Mouse (Mus musculus): ENCODE data around the gene Taf1b. TPM values are rescaled to one million over a fixed set of nuclear protein-coding genes. Genes with fewer than 3 reads are reported as not detected.

Taf1b gene
- total and polyA plus RNA-seq, 3 experiments = 26.4 to 28.1 TPM; not detected in 1

GRCm38 (mm10) chr12:24580452-24580851 lies 82.3 kb downstream of the Taf1b start:
- Histone ChIP-seq H3K9ac (ENCODE audit: control insufficient read depth, low read depth, low read length, poor library complexity, severe bottlenecking) (no peak overlapping the region), H3K36me3 (ENCODE audit: control insufficient read depth in 1 of 2, insufficient read depth in 2 of 2, low read length in 2 of 2) (no peaks in the 10 kb centered on the region)

GRCm38 (mm10) chr12:24580996-24581683 lies 83.0 kb downstream of the Taf1b start:
- H3K4me3 ChIP-seq (ENCODE audit: control insufficient read depth in 1 of 2, insufficient read depth in 1 of 2, low read depth in 2 of 2, low read length in 2 of 2) = no peak overlapping the region
- no peaks in the 10 kb centered on the region for H3K27me3 ChIP-seq (ENCODE audit: control insufficient read depth in 1 of 2, insufficient read depth in 2 of 2, low read length in 2 of 2)
- DNase-seq (ENCODE audit: low read depth, low spot score) = no peak
- no peak overlapping the region for H3K9ac ChIP-seq (ENCODE audit: control insufficient read depth, low read depth, low read length, poor library complexity, severe bottlenecking)
- no peaks in the 10 kb centered on the region for H3K79me2 ChIP-seq (ENCODE audit: control insufficient read depth, insufficient read depth, low read length, poor library complexity)
- no peaks in the 10 kb centered on the region for H3K36me3 ChIP-seq (ENCODE audit: control insufficient read depth in 1 of 2, insufficient read depth in 2 of 2, low read length in 2 of 2)
- no peaks in the 10 kb centered on the region for H3K9me3 ChIP-seq (replicated peaks; ENCODE audit: insufficient read depth, low read length)
- TF ChIP-seq TCF12 (IDR thresholded peaks at IDR 0.05; ENCODE audit: low read depth, low read length) = no peak
- no peak for TF ChIP-seq ZC3H11A (IDR thresholded peaks at IDR 0.05; ENCODE audit: low read depth, low read length)
- no peak for TF ChIP-seq MXI1 (IDR thresholded peaks at IDR 0.05; ENCODE audit: low read depth, low read length)
- no peak for TF ChIP-seq USF2 (IDR thresholded peaks at IDR 0.05; ENCODE audit: borderline replicate concordance in 1 of 2, insufficient read depth in 1 of 2, low read depth in 1 of 2, low read length in 2 of 2)
- TF ChIP-seq USF1 (IDR thresholded peaks at IDR 0.05; ENCODE audit: low read depth, low read length) = no peak
- TF ChIP-seq ZNF384 (IDR thresholded peaks at IDR 0.05; ENCODE audit: low read depth, low read length) = no peak
- TF ChIP-seq GATA1 (IDR thresholded peaks at IDR 0.05; ENCODE audit: low read depth, low read length) = no peak
- TF ChIP-seq RCOR1 (IDR thresholded peaks at IDR 0.05; ENCODE audit: low read depth, low read length) = no peak
- TF ChIP-seq GABPA (IDR thresholded peaks at IDR 0.05; ENCODE audit: low read depth, low read length) = no peak
- TF ChIP-seq NRF1 (IDR thresholded peaks at IDR 0.05; ENCODE audit: insufficient read depth, low read depth, low read length, poor library complexity, severe bottlenecking) = no peak
- TF ChIP-seq MAFK (IDR thresholded peaks at IDR 0.05; ENCODE audit: borderline replicate concordance, low read depth, low read length) = no peak
- no peak for TF ChIP-seq KAT2A (conservative IDR thresholded peaks at IDR 0.05; ENCODE audit: low read depth, low read length)
- no peak for TF ChIP-seq SMC3 (IDR thresholded peaks at IDR 0.05; ENCODE audit: low read depth, low read length)
- no peak for TF ChIP-seq POLR2AphosphoS2 (IDR thresholded peaks at IDR 0.05; ENCODE audit: low read length)
- no peak overlapping the region for H3K27ac ChIP-seq (ENCODE audit: control insufficient read depth, low read depth, low read length)
- H3K4me1 ChIP-seq (ENCODE audit: control insufficient read depth in 1 of 2, insufficient read depth in 2 of 2, low read length in 2 of 2) = no peaks in the 10 kb centered on the region

More at GRCm38 (mm10) chr12:24580452-24580851, 82.3 kb downstream of the Taf1b start:
- no peak overlapping the region for H3K4me3 ChIP-seq (ENCODE audit: control insufficient read depth in 1 of 2, insufficient read depth in 1 of 2, low read depth in 2 of 2, low read length in 2 of 2)
- no peak overlapping the region for H3K27ac ChIP-seq (ENCODE audit: control insufficient read depth, low read depth, low read length)
- TF ChIP-seq CTCF (IDR thresholded peaks at IDR 0.05 in 2 of 3, conservative IDR thresholded peaks at IDR 0.05 in 1 of 3; ENCODE audit: control insufficient read depth in 1 of 3, insufficient read depth in 1 of 3, low read depth in 2 of 3, low read length in 3 of 3, poor library complexity in 1 of 3, severe bottlenecking in 1 of 3) = no peak
- TF ChIP-seq E2F4 (IDR thresholded peaks at IDR 0.05; ENCODE audit: borderline replicate concordance, low read depth, low read length) = no peak
- no peak for TF ChIP-seq USF2 (IDR thresholded peaks at IDR 0.05; ENCODE audit: borderline replicate concordance in 1 of 2, insufficient read depth in 1 of 2, low read depth in 1 of 2, low read length in 2 of 2)
- no peak for TF ChIP-seq NRF1 (IDR thresholded peaks at IDR 0.05; ENCODE audit: insufficient read depth, low read depth, low read length, poor library complexity, severe bottlenecking)
- no peak for TF ChIP-seq SMC3 (IDR thresholded peaks at IDR 0.05; ENCODE audit: low read depth, low read length)
- TF ChIP-seq UBTF (IDR thresholded peaks at IDR 0.05; ENCODE audit: borderline replicate concordance, insufficient read depth, low read depth, low read length) = no peak
- no peak for TF ChIP-seq CHD2 (IDR thresholded peaks at IDR 0.05; ENCODE audit: low read length)
- TF ChIP-seq MAFK (IDR thresholded peaks at IDR 0.05; ENCODE audit: borderline replicate concordance, low read depth, low read length) = no peak
- no peak for TF ChIP-seq ETS1 (IDR thresholded peaks at IDR 0.05; ENCODE audit: low read depth, low read length)
- no peak for TF ChIP-seq ZC3H11A (IDR thresholded peaks at IDR 0.05; ENCODE audit: low read depth, low read length)
- no peak for TF ChIP-seq MYC (IDR thresholded peaks at IDR 0.05; ENCODE audit: low read depth, low read length)
- no peak for TF ChIP-seq POLR2AphosphoS5 (IDR thresholded peaks at IDR 0.05; ENCODE audit: borderline replicate concordance, low read depth, low read length)
- TF ChIP-seq TBP (IDR thresholded peaks at IDR 0.05; ENCODE audit: low read depth, low read length) = no peak
- TF ChIP-seq HCFC1 (IDR thresholded peaks at IDR 0.05; ENCODE audit: low read depth, low read length) = no peak
- no peak for TF ChIP-seq NELFE (IDR thresholded peaks at IDR 0.05; ENCODE audit: low read depth, low read length)
- TF ChIP-seq JUND (IDR thresholded peaks at IDR 0.05; ENCODE audit: low read depth, low read length) = no peak
- TF ChIP-seq MXI1 (IDR thresholded peaks at IDR 0.05; ENCODE audit: low read depth, low read length) = no peak
- no peaks in the 10 kb centered on the region for H3K27me3 ChIP-seq (ENCODE audit: control insufficient read depth in 1 of 2, insufficient read depth in 2 of 2, low read length in 2 of 2)
- no peak for DNase-seq (ENCODE audit: low read depth, low spot score)
- no peaks in the 10 kb centered on the region for H3K79me2 ChIP-seq (ENCODE audit: control insufficient read depth, insufficient read depth, low read length, poor library complexity)
- H3K9me3 ChIP-seq (replicated peaks; ENCODE audit: insufficient read depth, low read length) = no peaks in the 10 kb centered on the region
- no peaks in the 10 kb centered on the region for H3K4me1 ChIP-seq (ENCODE audit: control insufficient read depth in 1 of 2, insufficient read depth in 2 of 2, low read length in 2 of 2)
